Mouse (Mus musculus) C2C12 (cell line): ENCODE results near the gene Hdac10. TPM values are rescaled to one million over a fixed set of nuclear protein-coding genes. Genes with fewer than 3 reads are reported as not detected.
A peak's percentile ranks its signal among the peaks of the same experiment; 100 is the strongest.

ENCODE experiments used
- H3K27me3 ChIP-seq: one replicate; pipeline ENCODE4 v1.6.1; 2011; ENCODE audit not compliant: control insufficient read depth, insufficient read depth, insufficient read length
- H3K36me3 ChIP-seq: one replicate; pipeline ENCODE4 v1.6.1; 2011; ENCODE audit not compliant: control insufficient read depth, insufficient read depth
- H3K4me3 ChIP-seq: one replicate; pipeline ENCODE4 v1.5.1; 2011; ENCODE audit warnings: mild to moderate bottlenecking, control low read depth; ENCODE audit not compliant: poor library complexity, insufficient read depth, severe bottlenecking
- H3K79me2 ChIP-seq: one replicate; pipeline ENCODE4 v1.6.1; 2011; ENCODE audit not compliant: control insufficient read depth, insufficient read depth
- H3K79me3 ChIP-seq: one replicate; pipeline ENCODE4 v1.6.1; 2011; ENCODE audit warnings: low read depth, control low read depth
- H3ac ChIP-seq: one replicate; pipeline ENCODE3; 2011; ENCODE audit warnings: low read depth; ENCODE audit not compliant: control insufficient read depth, insufficient read length
- CEBPB ChIP-seq: IDR thresholded peaks from one replicate; pipeline ENCODE4 v1.6.1; 2011; ENCODE audit warnings: low read depth, mild to moderate bottlenecking, control low read depth, moderate library complexity
- CTCF ChIP-seq: IDR thresholded peaks from one replicate; pipeline ENCODE4 v1.5.1; 2011; ENCODE audit not compliant: control insufficient read depth, insufficient read depth, insufficient read length
- FOSL1 ChIP-seq: IDR thresholded peaks from one replicate; pipeline ENCODE4 v1.8.0; 2011; ENCODE audit warnings: mild to moderate bottlenecking, low read length; ENCODE audit not compliant: poor library complexity, insufficient read depth, severe bottlenecking
- MAX ChIP-seq: IDR thresholded peaks from one replicate; pipeline ENCODE4 v1.6.1; 2011; ENCODE audit warnings: mild to moderate bottlenecking, control low read depth
- MYOD1 ChIP-seq: IDR thresholded peaks from one replicate; pipeline ENCODE4 v1.6.1; 2011; ENCODE audit warnings: low read depth; ENCODE audit not compliant: control insufficient read depth, insufficient read length
- MYOG ChIP-seq: IDR thresholded peaks from one replicate; pipeline ENCODE4 v1.6.1; 2011; ENCODE audit not compliant: control insufficient read depth, insufficient read length; ENCODE audit errors: extremely low read depth
- USF1 ChIP-seq: IDR thresholded peaks from one replicate; pipeline ENCODE4 v1.6.1; 2011; ENCODE audit warnings: low read depth, mild to moderate bottlenecking, control low read depth, moderate library complexity
- polyA plus RNA-seq: library from polyadenylated mRNA; unstranded; fragments of >200 nt; fragmentation: generic; extraction: Trizol; gene quantifications from one replicate; pipeline ENCODE4 v1.2.1, GENCODE M21; 2012; ENCODE audit warnings: missing spikeins

Hdac10 gene
- polyA plus RNA-seq, 1 experiment = 15.0 TPM

DNA sequence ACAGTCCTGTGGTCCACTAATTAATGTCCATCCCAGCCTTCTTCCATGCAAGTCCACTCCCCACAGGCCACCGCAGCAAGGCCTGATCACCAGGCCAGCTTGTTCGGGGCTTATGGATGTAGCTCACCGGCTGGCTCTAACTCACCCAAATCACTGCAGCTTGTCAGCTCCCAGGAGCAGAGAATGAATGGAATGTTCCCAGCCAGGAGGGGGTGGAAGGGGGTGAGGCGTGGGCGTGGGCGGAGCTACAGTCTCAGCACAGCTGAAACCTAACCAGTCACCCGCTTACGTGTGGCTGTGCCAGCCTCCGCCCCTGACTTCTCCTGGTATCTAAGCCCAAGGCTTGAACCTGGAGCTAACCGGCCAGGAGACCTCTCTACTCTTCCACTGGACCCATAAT, 40.9 kb upstream of the Hdac10 start:
- Histone ChIP-seq H3K4me3 (no peak overlapping the region), H3K79me2 (peaks cover 84% of the 10 kb centered on the region), H3K36me3 (peaks cover 71% of the 10 kb centered on the region), H3ac (peak overlapping the region; percentile 67), H3K27me3 (no peaks in the 10 kb centered on the region), H3K79me3 (peaks cover 60% of the 10 kb centered on the region)
- no peak for TF ChIP-seq MYOD1
- TF ChIP-seq MAX = peak; percentile 60

GRCm38 (mm10) chr15:89168922-89169321, 40.4 kb upstream of the Hdac10 start:
- no peak overlapping the region for H3K4me3 ChIP-seq
- peaks cover 55% of the 10 kb centered on the region for H3K79me3 ChIP-seq
- H3K79me2 ChIP-seq = peaks cover 78% of the 10 kb centered on the region
- no peaks in the 10 kb centered on the region for H3K27me3 ChIP-seq
- peak overlapping the region; percentile 67 for H3ac ChIP-seq
- peaks cover 71% of the 10 kb centered on the region for H3K36me3 ChIP-seq
- TF ChIP-seq FOSL1 = no peak

DNA sequence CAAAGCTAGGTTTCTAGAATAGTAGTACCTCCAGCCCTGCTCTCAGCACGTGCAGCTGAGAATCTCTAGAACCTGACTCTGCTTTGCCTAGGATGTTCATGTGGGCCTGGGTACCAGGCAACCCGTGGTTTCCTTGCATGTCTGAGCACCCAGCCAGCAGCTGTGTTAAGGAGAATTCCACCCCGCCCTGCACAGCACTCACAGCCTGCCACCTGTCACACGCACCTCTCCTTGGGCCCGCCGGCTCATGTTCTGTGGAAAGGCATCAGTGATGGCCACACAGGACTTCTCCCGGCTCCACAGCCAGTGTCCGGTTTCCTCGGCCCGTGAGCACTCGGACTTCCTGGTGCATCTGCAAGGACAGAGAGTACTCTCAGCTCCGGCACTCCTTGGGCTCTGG, 37.0 kb upstream of the Hdac10 start:
- Histone ChIP-seq H3K27me3 (no peaks in the 10 kb centered on the region), H3ac (no peak overlapping the region), H3K79me3 (peaks cover 24% of the 10 kb centered on the region), H3K36me3 (peaks cover 91% of the 10 kb centered on the region), H3K4me3 (no peak overlapping the region), H3K79me2 (peaks cover 44% of the 10 kb centered on the region)
- no peak for TF ChIP-seq CEBPB
- no peak for TF ChIP-seq MYOD1
- no peak for TF ChIP-seq MYOG
- no peak for TF ChIP-seq MAX
- no peak for TF ChIP-seq FOSL1
- no peak for TF ChIP-seq CTCF
- no peak for TF ChIP-seq USF1

- Histone ChIP-seq H3K36me3 (peaks cover 94% of the 10 kb centered on the region), H3K27me3 (no peaks in the 10 kb centered on the region), H3K4me3 (no peak overlapping the region), H3ac (no peak overlapping the region), H3K79me2 (peaks cover 3% of the 10 kb centered on the region), H3K79me3 (no peaks in the 10 kb centered on the region)
- no peak for TF ChIP-seq CEBPB
- TF ChIP-seq CTCF = no peak
- no peak for TF ChIP-seq FOSL1
- no peak for TF ChIP-seq MYOG
These were observed 32.9 kb upstream of the Hdac10 start for GRCm38 (mm10) chr15:89161397-89161796.

DNA sequence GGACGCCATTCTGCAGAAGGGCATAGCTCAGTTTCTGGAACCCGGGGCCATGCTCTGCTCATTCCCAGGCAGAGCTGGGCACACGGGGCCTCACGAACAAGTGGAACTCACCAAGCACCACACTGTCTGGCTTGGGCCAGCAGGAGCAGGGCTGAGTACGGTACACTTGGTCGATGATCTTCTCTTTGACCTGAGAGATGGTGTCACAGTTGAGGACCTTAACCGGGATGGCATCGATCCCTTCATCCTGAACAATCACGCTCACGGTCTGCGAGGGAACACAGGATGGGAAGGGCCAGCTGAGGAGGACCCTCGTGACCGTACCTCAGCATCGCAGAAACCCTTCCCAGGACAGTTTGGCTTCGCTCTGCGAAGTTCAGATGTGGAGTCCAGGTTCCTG, 30.0 kb upstream of the Hdac10 start:
- Histone ChIP-seq H3K79me3 (no peaks in the 10 kb centered on the region), H3K36me3 (peaks cover 93% of the 10 kb centered on the region), H3K79me2 (no peaks in the 10 kb centered on the region), H3K4me3 (no peak overlapping the region), H3K27me3 (no peaks in the 10 kb centered on the region), H3ac (no peak overlapping the region)
- TF ChIP-seq MAX (no peak), MYOG (no peak), CTCF (no peak), MYOD1 (no peak), FOSL1 (no peak), USF1 (no peak), CEBPB (no peak)

DNA sequence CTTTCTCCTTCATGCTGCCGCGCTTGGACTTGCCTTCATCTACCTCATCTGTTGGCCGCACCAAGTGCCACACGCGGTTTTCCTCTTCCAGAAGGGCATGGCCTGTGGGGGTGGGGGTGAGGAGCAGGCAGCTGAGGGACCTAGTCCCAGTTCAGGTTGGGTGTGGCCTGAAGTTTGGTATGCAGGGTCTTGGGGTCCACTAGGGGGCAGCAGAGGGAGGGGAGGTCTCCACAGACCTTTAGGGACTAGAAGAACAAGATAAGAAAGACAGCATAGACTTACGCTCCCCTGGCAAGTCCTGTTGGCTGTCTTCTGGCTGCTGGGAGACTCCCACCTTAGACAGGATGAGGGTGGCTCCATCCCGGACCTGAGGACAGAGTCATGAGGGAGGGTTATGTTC, 29.5 kb upstream of the Hdac10 start:
- TF ChIP-seq CEBPB (no peak), CTCF (peak; percentile 75), USF1 (no peak), MAX (no peak), MYOD1 (no peak), MYOG (no peak)
- Histone ChIP-seq H3K36me3 (peaks cover 87% of the 10 kb centered on the region), H3K79me2 (no peaks in the 10 kb centered on the region), H3ac (no peak overlapping the region), H3K27me3 (no peaks in the 10 kb centered on the region), H3K79me3 (no peaks in the 10 kb centered on the region), H3K4me3 (no peak overlapping the region)
